Comparison of ENCODE assay signal across 9 mouse cellular contexts in the genomic region with DNA sequence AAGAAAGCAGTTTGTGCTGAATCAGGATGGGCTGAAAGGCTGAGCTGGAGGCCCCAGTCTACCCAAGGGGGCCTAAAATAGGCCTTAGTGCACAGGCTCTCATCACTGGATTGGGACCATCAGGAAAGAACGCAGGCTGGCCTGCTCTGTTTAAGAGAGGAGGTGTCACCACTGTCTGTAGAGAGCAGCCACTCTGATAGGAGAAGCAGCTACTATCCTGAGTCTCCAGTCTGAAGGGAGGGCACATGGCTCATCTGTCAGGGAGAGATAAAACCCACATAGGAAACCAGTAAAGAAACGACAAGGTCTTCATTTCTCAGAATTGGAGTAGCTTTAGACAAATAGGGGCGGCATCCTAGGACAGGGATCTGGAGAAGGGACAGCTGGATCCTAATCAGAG. TPM values are rescaled to one million over a fixed set of nuclear protein-coding genes. Genes with fewer than 3 reads are reported as not detected.
DNase-seq lines count a peak whose midpoint lies in the region; ATAC-seq lines count a peak whose summit lies in the region.
"Had no signal": no experiment of that assay in that cellular context is flagged by ENCODE, and none has a peak within 500 bp of the region (broad histone marks: within the 10 kb centered on the region; RNA-seq: fewer than 3 reads in every experiment).

No protein-coding gene starts in this region.

- no peak for ATAC-seq in embryonic facial prominence, embryonic 15.5 days (ENCODE audit: insufficient number of reproducible peaks, low FRiP score, low TSS enrichment, low read depth)
- no peak for ATAC-seq in limb, embryonic 11.5 days (ENCODE audit: insufficient number of reproducible peaks, low FRiP score, low TSS enrichment, low read depth)
- no peak for ATAC-seq in midbrain, embryonic 16.5 days

- H3K4me2 ChIP-seq in embryonic facial prominence, embryonic 15.5 days (replicated peaks): peak overlapping the region; percentile 88; the same call in 1 of the 2 replicates
- peak overlapping the region; percentile 78; the same call in 1 of the 2 replicates for H3K4me2 ChIP-seq in limb, embryonic 11.5 days (ENCODE audit: low read depth, severe bottlenecking)
- H3K4me2 ChIP-seq in midbrain, embryonic 16.5 days (ENCODE audit: low read length): peak overlapping the region; percentile 97

- DNase-seq in c-Kit-positive CD71-positive TER-119-negative erythroid progenitor cells, embryonic 14.5 days (ENCODE audit: low read depth): peak; percentile 94
- no peak for DNase-seq in limb, embryonic 11.5 days (ENCODE audit: low spot score)
- no peak for DNase-seq in adipocyte (ENCODE audit: low spot score)
- no peak for DNase-seq in embryo, embryonic 10 days (ENCODE audit: low spot score)
- DNase-seq in left cerebral cortex, adult 8-10 months (ENCODE audit: low spot score in 2 of 2): no peak
- DNase-seq in gastrocnemius, postnatal 4 days (ENCODE audit: low spot score in 2 of 2): no peak

- peaks cover 42% of the 10 kb centered on the region for H3K4me1 ChIP-seq in embryonic facial prominence, embryonic 15.5 days
- peaks cover 21% of the 10 kb centered on the region for H3K4me1 ChIP-seq in limb, embryonic 11.5 days (ENCODE audit: control insufficient read depth, insufficient read depth, low read length)
- peaks cover 53% of the 10 kb centered on the region for H3K4me1 ChIP-seq in midbrain, embryonic 16.5 days (ENCODE audit: control insufficient read depth, insufficient read depth, low read length)

- H3K9me3 ChIP-seq in embryonic facial prominence, embryonic 15.5 days (replicated peaks): no peaks in the 10 kb centered on the region
- H3K9me3 ChIP-seq in limb, embryonic 11.5 days (ENCODE audit: control insufficient read depth, low read length): no peaks in the 10 kb centered on the region
- H3K9me3 ChIP-seq in midbrain, embryonic 16.5 days (replicated peaks; ENCODE audit: control insufficient read depth, low read length, poor library complexity, severe bottlenecking): no peaks in the 10 kb centered on the region

- peaks cover 10% of the 10 kb centered on the region for H3K36me3 ChIP-seq in embryonic facial prominence, embryonic 15.5 days
- H3K36me3 ChIP-seq in limb, embryonic 11.5 days (ENCODE audit: control insufficient read depth, insufficient read depth, low read length): no peaks in the 10 kb centered on the region; the same call in 1 of the 2 replicates
- H3K36me3 ChIP-seq in midbrain, embryonic 16.5 days (ENCODE audit: control insufficient read depth, insufficient read depth, low read length): peaks cover 18% of the 10 kb centered on the region

- WGBS in embryonic facial prominence, embryonic 15.5 days: 52% methylated on average over 3 of the region's 3 CpGs
- 58% methylated on average over 3 of the region's 3 CpGs for WGBS in limb, embryonic 11.5 days
- WGBS in midbrain, embryonic 16.5 days: 48% methylated on average over 3 of the region's 3 CpGs

- H3K4me3 ChIP-seq in embryonic facial prominence, embryonic 15.5 days (replicated peaks): peak overlapping the region; percentile 70; the same call in 1 of the 2 replicates
- peak overlapping the region; percentile 86; the same call in 1 of the 2 replicates for H3K4me3 ChIP-seq in limb, embryonic 11.5 days (ENCODE audit: low read depth, low read length)
- peak overlapping the region; percentile 81 for H3K4me3 ChIP-seq in midbrain, embryonic 16.5 days (ENCODE audit: low read depth, low read length)

- no peak overlapping the region for H3K27ac ChIP-seq in embryonic facial prominence, embryonic 15.5 days (replicated peaks)
- no peak overlapping the region for H3K27ac ChIP-seq in limb, embryonic 11.5 days (replicated peaks; ENCODE audit: low read depth, low read length)
- H3K27ac ChIP-seq in midbrain, embryonic 16.5 days (ENCODE audit: low read length): peak overlapping the region; percentile 69
- H3K27ac ChIP-seq: kidney, postnatal 0 days had no signal

- 0 out of 2 replicates have a peak overlapping the region, but pooled peaks have one; percentile 9 for H3K9ac ChIP-seq in embryonic facial prominence, embryonic 15.5 days
- no peak overlapping the region for H3K9ac ChIP-seq in limb, embryonic 11.5 days (ENCODE audit: low read length)
- H3K9ac ChIP-seq in midbrain, embryonic 16.5 days (ENCODE audit: low read depth, low read length): peak overlapping the region; percentile 99

- H3K27me3 ChIP-seq in embryonic facial prominence, embryonic 15.5 days: no peaks in the 10 kb centered on the region
- H3K27me3 ChIP-seq in limb, embryonic 11.5 days (ENCODE audit: control insufficient read depth, insufficient read depth, low read length): no peaks in the 10 kb centered on the region
- no peaks in the 10 kb centered on the region for H3K27me3 ChIP-seq in midbrain, embryonic 16.5 days (ENCODE audit: control insufficient read depth, insufficient read depth, low read depth, low read length)

RNA-seq across cellular contexts. Expression of gene Samd14, which starts 2.4 kb away (rescaled TPM):
- 29.7 and 33.9 TPM in 2 replicates for polyA plus RNA-seq in embryonic facial prominence, embryonic 15.5 days (2015; fragmentation: Nextera tagmentation; extraction: Ambion mirVana)
- polyA plus RNA-seq in limb, embryonic 11.5 days (2014; fragmentation: Nextera tagmentation; extraction: Ambion mirVana): 34.1 and 35.6 TPM in 2 replicates
- 164 and 171 TPM in 2 replicates for polyA plus RNA-seq in midbrain, embryonic 16.5 days (2015; fragmentation: Nextera tagmentation; extraction: Ambion mirVana)
- total RNA-seq in left cerebral cortex, adult 8-10 months (2022): 10 to 100 TPM; 24.4 to 28.9 (median 28.7) TPM
- 10 to 100 TPM; 10.8 to 11.4 TPM for total RNA-seq in gastrocnemius, postnatal 4 days (2021)

RNA-seq across cellular contexts. Expression of gene Ppp1r9b, which starts 21.2 kb away (rescaled TPM):
- polyA plus RNA-seq in embryonic facial prominence, embryonic 15.5 days (2015; fragmentation: Nextera tagmentation; extraction: Ambion mirVana): 11.0 and 12.8 TPM in 2 replicates
- 14.4 and 14.8 TPM in 2 replicates for polyA plus RNA-seq in limb, embryonic 11.5 days (2014; fragmentation: Nextera tagmentation; extraction: Ambion mirVana)
- polyA plus RNA-seq in midbrain, embryonic 16.5 days (2015; fragmentation: Nextera tagmentation; extraction: Ambion mirVana): 18.4 and 19.4 TPM in 2 replicates
- total RNA-seq in left cerebral cortex, adult 8-10 months (2022): 100 to 1,000 TPM; 708 to 774 (median 713) TPM
- total RNA-seq in gastrocnemius, postnatal 4 days (2021): 10 to 100 TPM; 64.9 to 69.2 TPM

RNA-seq across cellular contexts. Expression of gene Pdk2, which starts 29.1 kb away (rescaled TPM):
- polyA plus RNA-seq in embryonic facial prominence, embryonic 15.5 days (2015; fragmentation: Nextera tagmentation; extraction: Ambion mirVana): 33.7 and 41.8 TPM in 2 replicates
- 19.3 and 20.1 TPM in 2 replicates for polyA plus RNA-seq in limb, embryonic 11.5 days (2014; fragmentation: Nextera tagmentation; extraction: Ambion mirVana)
- 24.1 and 27.5 TPM in 2 replicates for polyA plus RNA-seq in midbrain, embryonic 16.5 days (2015; fragmentation: Nextera tagmentation; extraction: Ambion mirVana)
- total RNA-seq in left cerebral cortex, adult 8-10 months (2022): 100 to 1,000 TPM; 112 to 125 (median 120) TPM
- 100 to 1,000 TPM; 254 to 274 TPM for total RNA-seq in gastrocnemius, postnatal 4 days (2021)

RNA-seq across cellular contexts. Expression of gene Sgca, which starts 35.9 kb away (rescaled TPM):
- polyA plus RNA-seq in embryonic facial prominence, embryonic 15.5 days (2015; fragmentation: Nextera tagmentation; extraction: Ambion mirVana): 11.7 and 14.6 TPM in 2 replicates
- 0.60 and 0.70 TPM in 2 replicates for polyA plus RNA-seq in limb, embryonic 11.5 days (2014; fragmentation: Nextera tagmentation; extraction: Ambion mirVana)
- 0.20 TPM in 1 of 2 replicates, not detected in the other for polyA plus RNA-seq in midbrain, embryonic 16.5 days (2015; fragmentation: Nextera tagmentation; extraction: Ambion mirVana)
- under 1 TPM in 3 of 4 experiments, not detected in 1; 0.23 to 0.48 (median 0.25) TPM for total RNA-seq in left cerebral cortex, adult 8-10 months (2022)
- total RNA-seq in gastrocnemius, postnatal 4 days (2021): 100 to 1,000 TPM; 169 to 222 TPM

RNA-seq across cellular contexts. Expression of gene Hils1, which starts 44.7 kb away (rescaled TPM):
- 0.25 TPM in 1 of 2 replicates, not detected in the other for polyA plus RNA-seq in embryonic facial prominence, embryonic 15.5 days (2015; fragmentation: Nextera tagmentation; extraction: Ambion mirVana)
- not detected in 2 replicates for polyA plus RNA-seq in limb, embryonic 11.5 days (2014; fragmentation: Nextera tagmentation; extraction: Ambion mirVana)
- not detected in 2 replicates for polyA plus RNA-seq in midbrain, embryonic 16.5 days (2015; fragmentation: Nextera tagmentation; extraction: Ambion mirVana)
- not detected for total RNA-seq in left cerebral cortex, adult 8-10 months (2022)
- not detected for total RNA-seq in gastrocnemius, postnatal 4 days (2021)
- polyA plus RNA-seq: kidney, postnatal 0 days had no signal
